Mouse (Mus musculus) hindbrain, embryonic 10.5 days (tissue): ENCODE measurements around the gene 9930022D16Rik. TPM values are rescaled to one million over a fixed set of nuclear protein-coding genes. Genes with fewer than 3 reads are reported as not detected.

Source experiments
- DNase-seq: peaks from one replicate; pipeline ENCODE4 v3.0.0-alpha.2; 2017; ENCODE audit warnings: low spot score
- H3K27ac ChIP-seq: fragments of 300-500 bp; sonication (generic); 2 replicates; pipeline ENCODE4 v1.5.1; 2016; ENCODE audit warnings: mild to moderate bottlenecking, moderate library complexity
- H3K27me3 ChIP-seq: fragments of 300-500 bp; sonication (generic); 2 replicates; pipeline ENCODE4 v1.6.1; 2016; ENCODE audit warnings: mild to moderate bottlenecking; ENCODE audit not compliant: poor library complexity, insufficient read depth, severe bottlenecking
- H3K36me3 ChIP-seq: fragments of 300-500 bp; sonication (generic); 2 replicates; pipeline ENCODE4 v1.6.1; 2016; ENCODE audit warnings: mild to moderate bottlenecking, moderate library complexity
- H3K4me1 ChIP-seq: fragments of 300-500 bp; sonication (generic); replicated peaks from 2 replicates; pipeline ENCODE4 v1.6.1; 2016; ENCODE audit warnings: mild to moderate bottlenecking
- H3K4me3 ChIP-seq: fragments of 300-500 bp; sonication (generic); 2 replicates; pipeline ENCODE4 v1.5.1; 2016; ENCODE audit warnings: mild to moderate bottlenecking, moderate library complexity
- H3K9me3 ChIP-seq: fragments of 300-500 bp; sonication (generic); 2 replicates; pipeline ENCODE4 v1.6.1; 2016; ENCODE audit warnings: mild to moderate bottlenecking, moderate library complexity
- WGBS: fragments of 180-500 bp; shearing (Covaris S2); methylation state at CpG from one replicate; pipeline ENCODE4 v1.1.7; 2016; 5-methylcytosine and 5-hydroxymethylcytosine counted together
- polyA plus RNA-seq: library from polyadenylated mRNA; unstranded; fragments of >200 nt; fragmentation: Nextera tagmentation; extraction: Ambion mirVana; gene quantifications from 2 replicates; pipeline ENCODE4 v1.2.1, GENCODE M21; 2016

The 9930022D16Rik gene
- polyA plus RNA-seq, 1 experiment from 2014 or later, result not detected

- H3K4me3 ChIP-seq, result no peak overlapping the region
- peaks cover 28% of the 10 kb centered on the region for H3K36me3 ChIP-seq
- H3K4me1 ChIP-seq, result peaks cover 13% of the 10 kb centered on the region
- no peak overlapping the region for H3K27ac ChIP-seq
- no peaks in the 10 kb centered on the region for H3K9me3 ChIP-seq
- no peaks in the 10 kb centered on the region for H3K27me3 ChIP-seq
- 85% methylated on average over 7 of the region's 7 CpGs for WGBS
- no peak for DNase-seq
These were observed 22.5 kb upstream of the 9930022D16Rik start for GRCm38 (mm10) chr11:109391200-109391599.

- H3K4me3 ChIP-seq, result no peak overlapping the region
- WGBS, result 39% methylated on average over 7 of the region's 7 CpGs
- H3K27ac ChIP-seq, result no peak overlapping the region
- peak; percentile 8 for DNase-seq
- no peaks in the 10 kb centered on the region for H3K9me3 ChIP-seq
- H3K4me1 ChIP-seq, result peaks cover 13% of the 10 kb centered on the region
- no peaks in the 10 kb centered on the region for H3K27me3 ChIP-seq
- H3K36me3 ChIP-seq, result peaks cover 34% of the 10 kb centered on the region
These were observed 22.0 kb upstream of the 9930022D16Rik start for GRCm38 (mm10) chr11:109391760-109392159.

- H3K4me1 ChIP-seq, result peaks cover 13% of the 10 kb centered on the region
- no peaks in the 10 kb centered on the region for H3K27me3 ChIP-seq
- peaks cover 42% of the 10 kb centered on the region for H3K36me3 ChIP-seq
- H3K9me3 ChIP-seq, result no peaks in the 10 kb centered on the region
- 93% methylated on average over 9 of the region's 9 CpGs for WGBS
- no peak for DNase-seq
- H3K4me3 ChIP-seq, result no peak overlapping the region
- H3K27ac ChIP-seq, result no peak overlapping the region
These were observed 21.1 kb upstream of the 9930022D16Rik start for GRCm38 (mm10) chr11:109392601-109393000.

GRCm38 (mm10) chr11:109394758-109395157, 19.0 kb upstream of the 9930022D16Rik start:
- no peak overlapping the region for H3K27ac ChIP-seq
- H3K27me3 ChIP-seq, result no peaks in the 10 kb centered on the region
- WGBS, result 91% methylated on average over 9 of the region's 9 CpGs
- peaks cover 59% of the 10 kb centered on the region for H3K36me3 ChIP-seq
- H3K4me3 ChIP-seq, result no peak overlapping the region
- peaks cover 13% of the 10 kb centered on the region for H3K4me1 ChIP-seq
- DNase-seq, result no peak
- no peaks in the 10 kb centered on the region for H3K9me3 ChIP-seq

- no peak overlapping the region for H3K27ac ChIP-seq
- H3K4me3 ChIP-seq, result no peak overlapping the region
- WGBS, result 94% methylated on average over 9 of the region's 9 CpGs
- peaks cover 13% of the 10 kb centered on the region for H3K4me1 ChIP-seq
- no peak for DNase-seq
- H3K9me3 ChIP-seq, result no peaks in the 10 kb centered on the region
- peaks cover 63% of the 10 kb centered on the region for H3K36me3 ChIP-seq
- no peaks in the 10 kb centered on the region for H3K27me3 ChIP-seq
These were observed 18.4 kb upstream of the 9930022D16Rik start for GRCm38 (mm10) chr11:109395291-109395690.

GRCm38 (mm10) chr11:109406431-109406830, 7.3 kb upstream of the 9930022D16Rik start:
- DNase-seq, result no peak
- Histone ChIP-seq H3K27ac (no peak overlapping the region), H3K4me1 (no peaks in the 10 kb centered on the region), H3K9me3 (no peaks in the 10 kb centered on the region), H3K4me3 (no peak overlapping the region), H3K36me3 (0 out of 2 replicates have a peak, but pooled peaks cover 2% of the 10 kb centered on the region), H3K27me3 (no peaks in the 10 kb centered on the region)
- 87% methylated on average over 5 of the region's 5 CpGs for WGBS

GRCm38 (mm10) chr11:109410197-109410980, 3.3 kb upstream of the 9930022D16Rik start:
- no peaks in the 10 kb centered on the region for H3K4me1 ChIP-seq
- 90% methylated on average over 15 of the region's 15 CpGs for WGBS

GRCm38 (mm10) chr11:109414802-109415201, 1.1 kb downstream of the 9930022D16Rik start:
- Histone ChIP-seq H3K36me3 (no peaks in the 10 kb centered on the region), H3K27me3 (0 out of 2 replicates have a peak, but pooled peaks cover 2% of the 10 kb centered on the region), H3K4me3 (no peak overlapping the region), H3K27ac (no peak overlapping the region), H3K4me1 (peaks cover 1% of the 10 kb centered on the region), H3K9me3 (no peaks in the 10 kb centered on the region)
- WGBS, result 90% methylated on average over 5 of the region's 5 CpGs
- no peak for DNase-seq

More at GRCm38 (mm10) chr11:109410197-109410980, 3.3 kb upstream of the 9930022D16Rik start:
- Histone ChIP-seq H3K4me3 (no peak overlapping the region), H3K36me3 (no peaks in the 10 kb centered on the region), H3K27me3 (no peaks in the 10 kb centered on the region), H3K27ac (no peak overlapping the region), H3K9me3 (no peaks in the 10 kb centered on the region)
- no peak for DNase-seq

- no peaks in the 10 kb centered on the region for H3K9me3 ChIP-seq
- peaks cover 4% of the 10 kb centered on the region for H3K4me1 ChIP-seq
- no peak overlapping the region for H3K4me3 ChIP-seq
- no peaks in the 10 kb centered on the region for H3K36me3 ChIP-seq
- no peak for DNase-seq
- H3K27me3 ChIP-seq, result 0 out of 2 replicates have a peak, but pooled peaks cover 5% of the 10 kb centered on the region
- 84% methylated on average over 8 of the region's 8 CpGs for WGBS
- no peak overlapping the region for H3K27ac ChIP-seq
These were observed 3.1 kb downstream of the 9930022D16Rik start for GRCm38 (mm10) chr11:109416709-109417420.

GRCm38 (mm10) chr11:109417472-109418040, 3.8 kb downstream of the 9930022D16Rik start:
- H3K4me1 ChIP-seq, result peaks cover 4% of the 10 kb centered on the region
- 90% methylated on average over 9 of the region's 9 CpGs for WGBS
- no peak for DNase-seq
- H3K27me3 ChIP-seq, result 0 out of 2 replicates have a peak, but pooled peaks cover 5% of the 10 kb centered on the region
- no peaks in the 10 kb centered on the region for H3K36me3 ChIP-seq
- no peak overlapping the region for H3K27ac ChIP-seq
- H3K9me3 ChIP-seq, result no peaks in the 10 kb centered on the region
- no peak overlapping the region for H3K4me3 ChIP-seq

GRCm38 (mm10) chr11:109419461-109419860, 5.7 kb downstream of the 9930022D16Rik start:
- H3K4me3 ChIP-seq, result no peak overlapping the region
- H3K36me3 ChIP-seq, result no peaks in the 10 kb centered on the region
- no peak overlapping the region for H3K27ac ChIP-seq
- H3K9me3 ChIP-seq, result no peaks in the 10 kb centered on the region
- no peak for DNase-seq
- H3K27me3 ChIP-seq, result peaks cover 5% of the 10 kb centered on the region; the same call in 1 of the 2 replicates
- peaks cover 4% of the 10 kb centered on the region for H3K4me1 ChIP-seq
- WGBS, result 58% methylated on average over 4 of the region's 4 CpGs

GRCm38 (mm10) chr11:109419961-109420566, 6.3 kb downstream of the 9930022D16Rik start:
- no peak overlapping the region for H3K27ac ChIP-seq
- 46% methylated on average over 16 of the region's 16 CpGs for whole genome bisulfite sequencing
- no peak overlapping the region for H3K4me3 ChIP-seq

More at GRCm38 (mm10) chr11:109419961-109420566, 6.3 kb downstream of the 9930022D16Rik start:
- Histone ChIP-seq H3K9me3 (no peaks in the 10 kb centered on the region), H3K4me1 (peaks cover 6% of the 10 kb centered on the region), H3K36me3 (no peaks in the 10 kb centered on the region), H3K27me3 (peaks cover 5% of the 10 kb centered on the region; the same call in 1 of the 2 replicates)
- no peak for DNase-seq
